Mouse (Mus musculus) stomach, postnatal 0 days (tissue): ENCODE data around the gene Zfp704.

Experiments used
- CTCF ChIP-seq: IDR thresholded peaks from 2 replicates; pipeline ENCODE4 v1.5.1; 2016; ENCODE audit warnings: antibody characterized with exemption, low read depth, mild to moderate bottlenecking, moderate library complexity
- EP300 ChIP-seq: optimal IDR thresholded peaks from 2 replicates; pipeline ENCODE3; 2016; ENCODE audit warnings: antibody characterized with exemption

DNA sequence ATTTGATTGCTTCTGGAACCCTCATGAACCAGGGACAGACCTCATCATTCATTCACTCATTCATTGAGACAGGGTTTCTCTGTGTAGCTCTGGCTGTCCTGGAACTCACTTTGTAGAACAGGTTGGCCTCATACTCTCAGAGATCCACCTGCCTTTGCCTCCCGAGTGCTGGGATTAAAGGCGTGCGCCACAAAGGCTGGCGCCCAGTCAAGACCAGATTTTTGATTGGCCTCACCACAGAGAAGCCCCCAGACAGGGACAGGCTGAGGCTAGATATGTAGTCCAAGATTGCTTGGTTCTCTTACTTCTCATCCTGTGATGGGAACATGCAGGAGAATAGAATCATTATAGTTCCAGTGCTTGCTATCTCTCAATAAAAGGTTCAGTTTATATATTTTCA is 105.5 kb downstream of the Zfp704 start:
- TF ChIP-seq EP300: no peak
- no peak for TF ChIP-seq CTCF
